Mouse (Mus musculus): ENCODE data around the gene Unc13b.

DNA sequence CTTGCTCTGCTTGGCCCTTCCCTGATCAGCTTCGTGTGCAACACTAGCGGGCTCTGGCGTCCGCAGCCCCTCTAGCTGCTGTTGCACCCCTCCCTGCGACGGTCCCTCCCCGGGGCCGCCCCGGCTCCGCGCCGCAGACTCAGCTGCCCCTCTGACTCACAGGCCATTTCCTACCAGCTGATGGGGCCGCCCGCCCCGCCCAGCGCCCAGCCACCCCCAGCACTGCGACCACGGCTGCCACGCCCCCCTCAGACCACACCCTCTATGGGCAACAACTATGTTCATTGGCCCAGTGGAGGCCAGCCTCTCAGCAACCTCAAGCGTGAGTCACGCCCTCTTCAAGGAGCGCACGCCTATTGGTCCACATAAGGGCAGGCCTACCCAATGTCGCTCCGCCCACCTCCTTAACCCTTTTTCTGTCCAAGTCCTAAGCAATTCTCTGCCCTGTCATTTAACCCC is 18.6 kb upstream of the Unc13b start:
- no peak for TF ChIP-seq CTCF (IDR thresholded peaks at IDR 0.05; ENCODE audit: borderline replicate concordance, insufficient read depth, low read depth, low read length)
- 0 out of 2 replicates have a peak, but pooled peaks have one; percentile 29 for TF ChIP-seq POLR2A (IDR thresholded peaks at IDR 0.05; ENCODE audit: borderline replicate concordance, insufficient read depth, low read length)

Data from cerebellum, adult 2 months (tissue).